Mouse (Mus musculus) limb, embryonic 12.5 days (tissue): Measurements from ENCODE around the gene Snd1. TPM values are rescaled to one million over a fixed set of nuclear protein-coding genes. Genes with fewer than 3 reads are reported as not detected.
A peak's percentile ranks its signal among the peaks of the same experiment; 100 is the strongest.

Experiments used
- ATAC-seq: fragments of 200-750 bp; cut with Nextera tagmentation; 2 replicates; pipeline ENCODE4 v1.8.0; 2017; ENCODE audit warnings: low read depth, moderate TSS enrichment; ENCODE audit not compliant: insufficient number of reproducible peaks, insufficient read depth, low FRiP score, low TSS enrichment
- H3K27ac ChIP-seq: fragments of 300-500 bp; sonication (generic); 2 replicates; pipeline ENCODE4 v1.5.1; 2016; ENCODE audit warnings: mild to moderate bottlenecking, moderate library complexity
- H3K27me3 ChIP-seq: fragments of 300-500 bp; sonication (generic); 2 replicates; pipeline ENCODE4 v1.6.1; 2016; ENCODE audit warnings: mild to moderate bottlenecking, moderate library complexity
- H3K36me3 ChIP-seq: fragments of 300-500 bp; sonication (generic); 2 replicates; pipeline ENCODE4 v1.6.1; 2016; ENCODE audit warnings: mild to moderate bottlenecking, moderate library complexity
- H3K4me1 ChIP-seq: fragments of 300-500 bp; sonication (generic); replicated peaks from 2 replicates; pipeline ENCODE4 v1.6.1; 2016
- H3K4me2 ChIP-seq: fragments of 300-500 bp; sonication (generic); 2 replicates; pipeline ENCODE4 v1.6.1; 2016; ENCODE audit warnings: mild to moderate bottlenecking, moderate library complexity
- H3K4me3 ChIP-seq: fragments of 300-500 bp; sonication (generic); replicated peaks from 2 replicates; pipeline ENCODE4 v1.5.1; 2016; ENCODE audit warnings: mild to moderate bottlenecking
- H3K9ac ChIP-seq: fragments of 300-500 bp; sonication (generic); replicated peaks from 2 replicates; pipeline ENCODE4 v1.6.1; 2016; ENCODE audit warnings: mild to moderate bottlenecking, moderate library complexity
- H3K9me3 ChIP-seq: fragments of 300-500 bp; sonication (generic); 2 replicates; pipeline ENCODE4 v1.6.1; 2016; ENCODE audit warnings: mild to moderate bottlenecking, moderate library complexity
- WGBS: fragments of 180-500 bp; shearing (Covaris S2); methylation state at CpG from one replicate; pipeline ENCODE4 v1.1.7; 2016; 5-methylcytosine and 5-hydroxymethylcytosine counted together
- polyA plus RNA-seq: library from polyadenylated mRNA; unstranded; fragments of >200 nt; fragmentation: Nextera tagmentation; extraction: Ambion mirVana; gene quantifications from 2 replicates; pipeline ENCODE4 v1.2.1, GENCODE M21; 2016

Snd1 gene
- polyA plus RNA-seq, 1 experiment from 2014 or later, result 136 TPM

- H3K27me3 ChIP-seq, result peaks cover 32% of the 10 kb centered on the region
- peaks cover 6% of the 10 kb centered on the region; the same call in 1 of the 2 replicates for H3K36me3 ChIP-seq
- H3K9ac ChIP-seq, result no peak overlapping the region
- no peaks in the 10 kb centered on the region for H3K9me3 ChIP-seq
- no peak overlapping the region for H3K4me2 ChIP-seq
- H3K4me3 ChIP-seq, result no peak overlapping the region
- no peak overlapping the region for H3K27ac ChIP-seq
- ATAC-seq, result no peak
- H3K4me1 ChIP-seq, result peaks cover 15% of the 10 kb centered on the region
- WGBS, result 46% methylated on average over 3 of the region's 3 CpGs
Measured at GRCm38 (mm10) chr6:28827565-28827964, 352.6 kb downstream of the Snd1 start.

GRCm38 (mm10) chr6:28828593-28828992, 353.7 kb downstream of the Snd1 start:
- Histone ChIP-seq H3K36me3 (peaks cover 6% of the 10 kb centered on the region; the same call in 1 of the 2 replicates), H3K9me3 (no peaks in the 10 kb centered on the region), H3K4me1 (peaks cover 20% of the 10 kb centered on the region), H3K27ac (no peak overlapping the region), H3K9ac (no peak overlapping the region), H3K4me2 (no peak overlapping the region), H3K27me3 (peaks cover 42% of the 10 kb centered on the region), H3K4me3 (no peak overlapping the region)
- no peak for ATAC-seq
- WGBS, result 43% methylated on average over 6 of the region's 6 CpGs

GRCm38 (mm10) chr6:28830306-28830705, 355.4 kb downstream of the Snd1 start:
- Histone ChIP-seq H3K9me3 (no peaks in the 10 kb centered on the region), H3K36me3 (peaks cover 6% of the 10 kb centered on the region; the same call in 1 of the 2 replicates), H3K9ac (no peak overlapping the region), H3K4me3 (no peak overlapping the region), H3K27ac (no peak overlapping the region), H3K27me3 (peaks cover 59% of the 10 kb centered on the region), H3K4me2 (no peak overlapping the region), H3K4me1 (peaks cover 25% of the 10 kb centered on the region)
- 89% methylated on average over 12 of the region's 12 CpGs for WGBS
- ATAC-seq, result no peak

- peak within 1 kb of the TSS; percentile 66 for H3K9ac ChIP-seq
- H3K4me1 ChIP-seq, result peaks cover 25% of the 10 kb centered on the region
- no peaks in the 10 kb centered on the region for H3K9me3 ChIP-seq
- 21% methylated on average over 27 of the region's 27 CpGs for whole genome bisulfite sequencing
- no peak for ATAC-seq
- H3K4me2 ChIP-seq, result peak within 1 kb of the TSS; percentile 100
- no peak within 1 kb of the TSS for H3K27ac ChIP-seq
- peaks cover 6% of the 10 kb centered on the region; the same call in 1 of the 2 replicates for H3K36me3 ChIP-seq
- H3K27me3 ChIP-seq, result peaks cover 62% of the 10 kb centered on the region
- H3K4me3 ChIP-seq, result peak within 1 kb of the TSS; percentile 67
Measured at GRCm38 (mm10) chr6:28831011-28831853, 356.3 kb downstream of the Snd1 start, which contains the start of gene Lrrc4. TSS of gene Lrrc4 (minus strand) at chr6:28831747.

- Histone ChIP-seq H3K4me1 (peaks cover 25% of the 10 kb centered on the region), H3K36me3 (peaks cover 6% of the 10 kb centered on the region; the same call in 1 of the 2 replicates), H3K27ac (no peak overlapping the region), H3K27me3 (peaks cover 62% of the 10 kb centered on the region), H3K4me3 (peak overlapping the region; percentile 67), H3K4me2 (peak overlapping the region; percentile 100), H3K9me3 (no peaks in the 10 kb centered on the region), H3K9ac (peak overlapping the region; percentile 66)
- under 1% methylated on average over 82 of the region's 82 CpGs for WGBS
- ATAC-seq, result 0 out of 2 replicates have a peak, but pooled peaks have one; percentile 24
Measured at GRCm38 (mm10) chr6:28831854-28832750, 357.2 kb downstream of the Snd1 start.

GRCm38 (mm10) chr6:28832751-28833291, 357.9 kb downstream of the Snd1 start:
- Histone ChIP-seq H3K9me3 (no peaks in the 10 kb centered on the region), H3K4me3 (peak overlapping the region; percentile 67), H3K36me3 (peaks cover 6% of the 10 kb centered on the region; the same call in 1 of the 2 replicates), H3K4me1 (peaks cover 25% of the 10 kb centered on the region), H3K9ac (peak overlapping the region; percentile 66), H3K27ac (no peak overlapping the region), H3K4me2 (peak overlapping the region; percentile 100), H3K27me3 (peaks cover 62% of the 10 kb centered on the region)
- ATAC-seq, result peak; percentile 60; the same call in 1 of the 2 replicates
- WGBS, result 0% methylated on average over 58 of the region's 58 CpGs

GRCm38 (mm10) chr6:28833380-28833822, 358.5 kb downstream of the Snd1 start:
- no peak overlapping the region for H3K27ac ChIP-seq
- peaks cover 25% of the 10 kb centered on the region for H3K4me1 ChIP-seq
- H3K27me3 ChIP-seq, result peaks cover 62% of the 10 kb centered on the region
- under 1% methylated on average over 43 of the region's 43 CpGs for WGBS
- peak overlapping the region; percentile 100 for H3K4me2 ChIP-seq
- ATAC-seq, result peak; percentile 74
- peaks cover 6% of the 10 kb centered on the region; the same call in 1 of the 2 replicates for H3K36me3 ChIP-seq
- H3K9me3 ChIP-seq, result no peaks in the 10 kb centered on the region
- H3K4me3 ChIP-seq, result peak overlapping the region; percentile 67
- H3K9ac ChIP-seq, result peak overlapping the region; percentile 66; the same call in 1 of the 2 replicates

- Histone ChIP-seq H3K4me2 (peak overlapping the region; percentile 100), H3K9me3 (no peaks in the 10 kb centered on the region), H3K9ac (no peak overlapping the region), H3K27ac (no peak overlapping the region), H3K27me3 (peaks cover 59% of the 10 kb centered on the region), H3K4me1 (peaks cover 25% of the 10 kb centered on the region), H3K36me3 (peaks cover 6% of the 10 kb centered on the region; the same call in 1 of the 2 replicates), H3K4me3 (peak overlapping the region; percentile 67; the same call in 1 of the 2 replicates)
- ATAC-seq, result no peak
- 45% methylated on average over 2 of the region's 2 CpGs for WGBS
Measured at GRCm38 (mm10) chr6:28834046-28834445, 359.1 kb downstream of the Snd1 start.

- no peak overlapping the region for H3K4me2 ChIP-seq
- H3K27ac ChIP-seq, result no peak overlapping the region
- no peaks in the 10 kb centered on the region for H3K36me3 ChIP-seq
- no peak for ATAC-seq
- peaks cover 25% of the 10 kb centered on the region for H3K4me1 ChIP-seq
- no peak overlapping the region for H3K4me3 ChIP-seq
- peaks cover 38% of the 10 kb centered on the region for H3K27me3 ChIP-seq
- H3K9ac ChIP-seq, result no peak overlapping the region
- no peaks in the 10 kb centered on the region for H3K9me3 ChIP-seq
Measured at GRCm38 (mm10) chr6:28836600-28836999, 361.7 kb downstream of the Snd1 start.

- Histone ChIP-seq H3K9me3 (no peaks in the 10 kb centered on the region), H3K9ac (no peak overlapping the region), H3K4me3 (no peak overlapping the region), H3K36me3 (no peaks in the 10 kb centered on the region), H3K27ac (no peak overlapping the region), H3K27me3 (no peaks in the 10 kb centered on the region), H3K4me1 (peaks cover 20% of the 10 kb centered on the region), H3K4me2 (no peak overlapping the region)
- ATAC-seq, result no peak
- 92% methylated on average over 3 of the region's 3 CpGs for WGBS
Measured at GRCm38 (mm10) chr6:28841569-28841968, 366.6 kb downstream of the Snd1 start.
